Mouse (Mus musculus): ENCODE measurements around the gene Cstf2. TPM values are rescaled to one million over a fixed set of nuclear protein-coding genes. Genes with fewer than 3 reads are reported as not detected.

Gene Cstf2
- polyA plus RNA-seq, 1 experiment from 2014 or later, result 49.9 TPM

- DNase-seq (ENCODE audit: low spot score), result no peak
- no peak overlapping the region for H3K27ac ChIP-seq
- no peaks in the 10 kb centered on the region for H3K36me3 ChIP-seq
- H3K4me1 ChIP-seq, result no peaks in the 10 kb centered on the region
- H3K27me3 ChIP-seq (ENCODE audit: insufficient read depth, poor library complexity, severe bottlenecking), result peaks cover 7% of the 10 kb centered on the region; the same call in 1 of the 2 replicates
- 39% methylated on average over 3 of the region's 3 CpGs for WGBS
- H3K9me3 ChIP-seq, result no peaks in the 10 kb centered on the region
- H3K4me3 ChIP-seq, result no peak overlapping the region
Measured at GRCm38 (mm10) chrX:134133821-134134220, 74.8 kb downstream of the Cstf2 start.

Small RNAs within 50 kb of the gene (microRNA-seq; reads per million reads assigned to microRNA genes)
- 1.0 reads per million for gene Mir3112

Other genes starting within 250 kb of the Cstf2 start
- 0.13 TPM in 1 of 2 replicates, not detected in the other for gene Tnmd, start 208.2 kb upstream of the Cstf2 start, polyA plus RNA-seq (2016; fragmentation: Nextera tagmentation; extraction: Ambion mirVana)
- 152 and 157 TPM in 2 replicates for gene Tspan6, start 160.8 kb upstream of the Cstf2 start, polyA plus RNA-seq (2016; fragmentation: Nextera tagmentation; extraction: Ambion mirVana)
- 1.5 and 2.0 TPM in 2 replicates for gene Srpx2, start 150.8 kb upstream of the Cstf2 start, polyA plus RNA-seq (2016; fragmentation: Nextera tagmentation; extraction: Ambion mirVana)
- gene Sytl4, start 77.4 kb upstream of the Cstf2 start, polyA plus RNA-seq (2016; fragmentation: Nextera tagmentation; extraction: Ambion mirVana), result 2.9 and 5.0 TPM in 2 replicates
- gene Xkrx, start 102.9 kb downstream of the Cstf2 start, polyA plus RNA-seq (2016; fragmentation: Nextera tagmentation; extraction: Ambion mirVana), result 0.10 and 0.14 TPM in 2 replicates
- not detected in 2 replicates for gene Arl13a, start 128.3 kb downstream of the Cstf2 start, polyA plus RNA-seq (2016; fragmentation: Nextera tagmentation; extraction: Ambion mirVana)
- 0.08 and 0.15 TPM in 2 replicates for gene Nox1, start 162.8 kb downstream of the Cstf2 start, polyA plus RNA-seq (2016; fragmentation: Nextera tagmentation; extraction: Ambion mirVana)
- 20.7 and 29.8 TPM in 2 replicates for gene Trmt2b, start 217.8 kb downstream of the Cstf2 start, polyA plus RNA-seq (2016; fragmentation: Nextera tagmentation; extraction: Ambion mirVana)
- 1.3 and 2.5 TPM in 2 replicates for gene Tmem35a, start 236.0 kb downstream of the Cstf2 start, polyA plus RNA-seq (2016; fragmentation: Nextera tagmentation; extraction: Ambion mirVana)
- 28.8 and 33.0 TPM in 2 replicates for gene Cenpi, start 248.9 kb downstream of the Cstf2 start, polyA plus RNA-seq (2016; fragmentation: Nextera tagmentation; extraction: Ambion mirVana)

Data from heart, embryonic 10.5 days (tissue).